Mouse (Mus musculus) forebrain, embryonic 13.5 days (tissue): ENCODE results near the gene Lmod2. TPM values are rescaled to one million over a fixed set of nuclear protein-coding genes. Genes with fewer than 3 reads are reported as not detected.

Experiments
- ATAC-seq: fragments of 200-750 bp; cut with Nextera tagmentation; 2 replicates; pipeline ENCODE4 v1.8.0; 2017
- H3K27ac ChIP-seq: fragments of 300-500 bp; sonication (generic); 2 replicates; pipeline ENCODE4 v1.5.1; 2015; ENCODE audit warnings: inconsistent platforms, mild to moderate bottlenecking, moderate library complexity
- H3K27me3 ChIP-seq: fragments of 300-500 bp; sonication (generic); 2 replicates; pipeline ENCODE4 v1.6.1; 2015; ENCODE audit warnings: mild to moderate bottlenecking, inconsistent platforms
- H3K36me3 ChIP-seq: fragments of 300-500 bp; sonication (generic); 2 replicates; pipeline ENCODE4 v1.6.1; 2015; ENCODE audit warnings: mild to moderate bottlenecking, inconsistent platforms; ENCODE audit not compliant: poor library complexity, severe bottlenecking
- H3K4me1 ChIP-seq: fragments of 300-500 bp; sonication (generic); 2 replicates; pipeline ENCODE4 v1.6.1; 2015; ENCODE audit warnings: inconsistent platforms
- H3K4me2 ChIP-seq: fragments of 300-500 bp; sonication (generic); 2 replicates; pipeline ENCODE4 v1.6.1; 2015; ENCODE audit warnings: inconsistent platforms, mild to moderate bottlenecking, moderate library complexity
- H3K4me3 ChIP-seq: fragments of 300-500 bp; sonication (generic); 2 replicates; pipeline ENCODE4 v1.5.1; 2015; ENCODE audit warnings: mild to moderate bottlenecking, inconsistent platforms
- H3K9ac ChIP-seq: fragments of 300-500 bp; sonication (generic); 2 replicates; pipeline ENCODE4 v1.6.1; 2015; ENCODE audit warnings: mild to moderate bottlenecking, inconsistent platforms
- H3K9me3 ChIP-seq: fragments of 300-500 bp; sonication (generic); replicated peaks from 2 replicates; pipeline ENCODE4 v1.6.1; 2016; ENCODE audit warnings: inconsistent platforms
- WGBS: fragments of 180-500 bp; shearing (Covaris S2); methylation state at CpG from one replicate; pipeline ENCODE4 v1.1.7; 2015; 5-methylcytosine and 5-hydroxymethylcytosine counted together
- polyA plus RNA-seq: library from polyadenylated mRNA; unstranded; fragments of >200 nt; fragmentation: Nextera tagmentation; extraction: Ambion mirVana; gene quantifications from 2 replicates; pipeline ENCODE4 v1.2.1, GENCODE M21; 2015

The Lmod2 gene
- polyA plus RNA-seq, 1 experiment from 2014 or later, result not detected

GRCm38 (mm10) chr6:24583456-24583855, 14.1 kb upstream of the Lmod2 start:
- no peaks in the 10 kb centered on the region for H3K4me1 ChIP-seq
- H3K4me3 ChIP-seq, result no peak overlapping the region
- H3K27ac ChIP-seq, result no peak overlapping the region
- no peak overlapping the region for H3K4me2 ChIP-seq
- no peaks in the 10 kb centered on the region for H3K27me3 ChIP-seq
- H3K9me3 ChIP-seq, result no peaks in the 10 kb centered on the region
- no peaks in the 10 kb centered on the region for H3K36me3 ChIP-seq
- no peak overlapping the region for H3K9ac ChIP-seq
- WGBS, result 86% methylated on average over 3 of the region's 3 CpGs
- no peak for ATAC-seq

DNA sequence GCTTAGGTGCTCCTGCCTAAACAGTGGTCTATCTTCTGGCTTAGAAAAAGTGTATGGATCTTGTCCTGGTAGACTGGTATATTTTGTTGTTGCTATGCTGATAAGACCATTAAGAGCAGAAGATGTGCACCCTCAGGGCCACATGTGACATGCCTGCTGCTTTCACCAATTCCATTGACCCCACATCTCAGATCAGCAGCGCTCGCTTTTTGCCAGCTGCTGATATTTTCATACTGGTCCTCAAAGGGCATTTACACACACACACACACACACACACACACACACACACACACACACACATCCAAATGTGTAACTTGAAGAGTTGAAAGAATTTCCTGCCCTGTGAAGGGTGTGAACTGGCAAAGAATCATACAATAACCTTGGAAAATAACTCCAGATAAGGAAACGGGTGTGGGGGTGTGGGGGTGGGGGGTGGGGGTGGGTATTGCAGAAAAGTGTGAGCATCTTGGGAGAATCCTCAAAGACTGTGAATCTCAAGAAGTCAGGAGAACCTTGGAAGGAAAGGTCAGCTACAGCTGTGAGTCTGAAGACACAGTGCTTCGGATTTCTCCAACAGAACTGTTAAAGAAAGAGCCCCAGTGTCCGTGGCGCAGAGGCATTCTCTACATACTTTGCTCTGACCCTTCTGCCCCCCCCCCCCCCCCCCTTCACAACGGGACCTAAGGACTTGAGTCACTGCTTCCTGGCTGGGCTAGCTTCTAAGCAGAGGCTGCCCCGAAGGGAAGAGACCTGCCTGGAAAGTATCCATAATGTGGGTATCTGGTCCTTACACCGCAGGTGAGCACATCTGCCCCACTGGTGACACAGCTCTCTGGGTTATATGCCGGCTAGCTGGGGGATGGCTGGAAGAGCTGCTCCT, 11.9 kb upstream of the Lmod2 start:
- Histone ChIP-seq H3K27me3 (no peaks in the 10 kb centered on the region), H3K9ac (no peak overlapping the region), H3K4me2 (no peak overlapping the region), H3K9me3 (no peaks in the 10 kb centered on the region), H3K36me3 (no peaks in the 10 kb centered on the region), H3K4me3 (no peak overlapping the region), H3K4me1 (no peaks in the 10 kb centered on the region), H3K27ac (no peak overlapping the region)
- 66% methylated on average over 10 of the region's 10 CpGs for WGBS
- ATAC-seq, result no peak

GRCm38 (mm10) chr6:24586885-24587284, 10.7 kb upstream of the Lmod2 start:
- no peaks in the 10 kb centered on the region for H3K27me3 ChIP-seq
- H3K9ac ChIP-seq, result no peak overlapping the region
- H3K4me2 ChIP-seq, result no peak overlapping the region
- WGBS, result 35% methylated on average over 3 of the region's 3 CpGs
- no peaks in the 10 kb centered on the region for H3K4me1 ChIP-seq
- no peaks in the 10 kb centered on the region for H3K36me3 ChIP-seq
- H3K27ac ChIP-seq, result no peak overlapping the region
- H3K4me3 ChIP-seq, result no peak overlapping the region
- no peaks in the 10 kb centered on the region for H3K9me3 ChIP-seq
- no peak for ATAC-seq

- Histone ChIP-seq H3K36me3 (no peaks in the 10 kb centered on the region), H3K4me1 (no peaks in the 10 kb centered on the region), H3K27ac (no peak overlapping the region), H3K9ac (no peak overlapping the region), H3K4me3 (no peak overlapping the region), H3K4me2 (no peak overlapping the region), H3K27me3 (no peaks in the 10 kb centered on the region), H3K9me3 (no peaks in the 10 kb centered on the region)
- no peak for ATAC-seq
- WGBS, result 81% methylated on average over 5 of the region's 5 CpGs
These were observed 7.3 kb upstream of the Lmod2 start for GRCm38 (mm10) chr6:24590282-24590681.

DNA sequence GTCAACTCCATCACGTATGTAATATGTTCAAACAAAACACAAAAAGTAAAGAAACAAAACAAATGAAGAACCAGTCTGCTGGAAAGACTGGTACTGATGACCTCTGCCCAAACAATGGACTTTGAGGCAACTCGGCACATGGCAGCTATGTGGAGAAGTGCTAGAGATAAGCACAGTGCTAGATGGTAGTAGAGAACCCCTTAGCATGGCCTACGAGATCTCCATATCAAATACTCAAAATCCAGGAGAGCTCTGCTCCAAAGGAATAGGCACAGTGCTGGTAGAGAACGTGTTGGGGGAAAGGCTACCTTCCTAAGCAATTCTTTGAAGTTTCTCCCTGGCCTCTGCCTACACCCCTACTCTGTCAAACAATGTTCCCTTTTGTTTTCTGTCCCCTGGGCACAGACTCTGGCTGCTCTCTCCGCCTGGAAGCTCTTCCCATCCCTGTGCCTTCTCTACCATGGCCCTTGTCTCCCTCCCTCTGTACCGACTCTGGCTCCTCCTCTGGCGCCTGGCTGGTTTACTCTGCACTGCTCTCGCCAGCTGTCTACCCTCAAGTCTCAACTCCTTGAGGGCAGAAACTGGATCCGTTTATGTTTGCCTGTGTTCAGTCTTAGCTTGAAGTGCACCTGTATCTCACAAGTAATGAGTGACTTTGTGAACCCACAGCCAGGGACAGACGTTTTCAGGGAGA, 5.9 kb upstream of the Lmod2 start:
- Histone ChIP-seq H3K4me1 (no peaks in the 10 kb centered on the region), H3K9ac (no peak overlapping the region), H3K4me2 (no peak overlapping the region), H3K36me3 (no peaks in the 10 kb centered on the region), H3K27me3 (no peaks in the 10 kb centered on the region), H3K27ac (no peak overlapping the region), H3K9me3 (no peaks in the 10 kb centered on the region), H3K4me3 (no peak overlapping the region)
- no peak for ATAC-seq
- 49% methylated on average over 10 of the region's 10 CpGs for WGBS

DNA sequence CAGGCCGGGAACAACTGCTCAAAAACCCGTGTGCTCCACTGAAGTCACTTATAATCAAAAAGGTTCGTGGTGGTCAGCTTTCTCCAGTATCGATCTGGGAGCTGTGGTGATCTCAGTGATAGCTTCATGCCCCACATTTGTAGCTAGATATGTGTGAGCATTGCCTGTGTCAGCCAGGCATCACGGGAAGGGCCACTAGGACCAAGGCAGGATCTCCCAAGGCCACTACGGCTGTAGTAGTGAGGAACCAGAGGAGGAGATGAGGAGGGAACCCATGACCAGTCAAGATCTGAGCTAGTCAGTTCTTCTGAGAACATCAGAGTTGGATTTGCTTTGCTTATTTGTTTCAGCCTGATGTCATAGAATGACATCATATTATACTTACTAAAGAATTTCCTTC, 1.6 kb downstream of the Lmod2 start:
- Histone ChIP-seq H3K4me1 (no peaks in the 10 kb centered on the region), H3K4me2 (no peak overlapping the region), H3K9ac (no peak overlapping the region), H3K36me3 (no peaks in the 10 kb centered on the region), H3K27me3 (no peaks in the 10 kb centered on the region), H3K9me3 (no peaks in the 10 kb centered on the region), H3K27ac (no peak overlapping the region), H3K4me3 (no peak overlapping the region)
- 97% methylated on average over 6 of the region's 6 CpGs for WGBS
- no peak for ATAC-seq

DNA sequence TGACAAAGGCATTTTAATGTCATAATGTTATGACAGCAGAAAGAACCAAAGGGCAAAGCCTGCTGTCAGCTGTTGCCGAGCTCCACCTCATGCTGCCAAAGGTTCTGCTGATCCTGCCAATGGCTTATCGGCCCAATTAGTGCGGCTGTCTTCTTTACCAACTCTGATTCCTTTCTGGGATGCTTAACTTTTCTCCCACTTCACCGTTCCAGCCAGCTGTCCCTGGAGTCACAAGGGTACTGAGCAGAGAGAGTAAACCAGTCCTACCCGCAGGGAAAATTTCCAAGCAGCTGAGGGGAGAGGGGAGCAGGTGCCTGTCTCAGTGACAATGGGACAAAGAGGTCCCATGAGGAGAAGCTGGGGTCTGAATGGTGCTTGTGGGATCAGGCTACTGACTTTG, 2.1 kb downstream of the Lmod2 start:
- Histone ChIP-seq H3K27me3 (no peaks in the 10 kb centered on the region), H3K4me2 (no peak overlapping the region), H3K4me1 (no peaks in the 10 kb centered on the region), H3K4me3 (no peak overlapping the region), H3K9ac (no peak overlapping the region), H3K9me3 (no peaks in the 10 kb centered on the region), H3K36me3 (no peaks in the 10 kb centered on the region), H3K27ac (no peak overlapping the region)
- ATAC-seq, result no peak
- 84% methylated on average over 5 of the region's 5 CpGs for WGBS

GRCm38 (mm10) chr6:24600134-24600533, 2.6 kb downstream of the Lmod2 start:
- H3K27ac ChIP-seq, result no peak overlapping the region
- no peaks in the 10 kb centered on the region for H3K36me3 ChIP-seq
- no peak overlapping the region for H3K4me2 ChIP-seq
- 89% methylated on average over 6 of the region's 6 CpGs for WGBS
- no peak overlapping the region for H3K9ac ChIP-seq
- no peaks in the 10 kb centered on the region for H3K9me3 ChIP-seq
- H3K4me1 ChIP-seq, result no peaks in the 10 kb centered on the region
- no peaks in the 10 kb centered on the region for H3K27me3 ChIP-seq
- H3K4me3 ChIP-seq, result no peak overlapping the region
- no peak for ATAC-seq

DNA sequence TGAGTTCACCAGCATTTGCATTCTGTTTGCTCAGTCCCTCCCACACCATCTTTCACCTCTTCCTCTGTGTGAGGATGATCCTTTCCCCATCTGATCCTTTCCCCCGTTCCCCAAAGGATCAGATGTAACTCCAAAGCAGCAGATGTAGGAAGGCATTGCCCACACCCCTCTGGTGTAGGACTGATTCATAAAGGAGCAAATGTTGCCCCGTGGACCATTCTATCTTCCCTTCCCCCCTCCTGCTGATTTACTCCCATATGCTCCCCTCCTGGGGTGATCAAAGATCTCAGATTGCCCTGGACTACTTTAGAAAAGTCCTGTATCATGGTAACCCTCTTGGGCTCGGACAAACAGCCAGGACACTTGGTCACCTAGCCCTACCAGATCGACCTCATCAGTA, 3.2 kb downstream of the Lmod2 start:
- Histone ChIP-seq H3K27me3 (no peaks in the 10 kb centered on the region), H3K4me1 (no peaks in the 10 kb centered on the region), H3K4me2 (no peak overlapping the region), H3K9ac (no peak overlapping the region), H3K9me3 (no peaks in the 10 kb centered on the region), H3K4me3 (no peak overlapping the region), H3K27ac (no peak overlapping the region), H3K36me3 (no peaks in the 10 kb centered on the region)
- WGBS, result 77% methylated on average over 4 of the region's 4 CpGs
- no peak for ATAC-seq

- Histone ChIP-seq H3K4me2 (no peak overlapping the region), H3K27me3 (no peaks in the 10 kb centered on the region), H3K27ac (no peak overlapping the region), H3K4me3 (no peak overlapping the region), H3K4me1 (no peaks in the 10 kb centered on the region), H3K9ac (no peak overlapping the region), H3K36me3 (no peaks in the 10 kb centered on the region), H3K9me3 (no peaks in the 10 kb centered on the region)
- 61% methylated on average over 1 of the region's 1 CpGs for WGBS
- ATAC-seq, result no peak
These were observed 4.1 kb downstream of the Lmod2 start for GRCm38 (mm10) chr6:24601668-24602067.

GRCm38 (mm10) chr6:24602351-24602750, 4.8 kb downstream of the Lmod2 start:
- no peak overlapping the region for H3K27ac ChIP-seq
- no peak for ATAC-seq

DNA sequence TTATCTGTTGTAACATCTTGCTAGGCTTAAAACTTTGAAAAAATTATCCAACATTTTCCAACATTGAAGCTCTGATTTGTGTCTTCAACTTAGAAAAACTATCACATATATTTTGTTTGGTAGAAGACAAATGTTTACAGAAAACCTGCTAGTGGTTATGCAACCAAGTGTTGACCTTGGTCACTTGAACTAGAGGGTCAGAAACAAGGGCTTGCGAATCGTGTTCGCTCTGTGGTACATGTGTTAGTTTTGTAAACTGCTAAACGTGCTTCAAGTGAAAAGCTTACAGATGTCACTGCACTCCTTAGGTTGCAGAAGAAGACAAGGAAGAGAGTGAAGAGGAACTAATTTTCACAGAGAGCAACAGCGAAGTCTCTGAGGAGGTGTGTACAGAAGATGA, 5.4 kb downstream of the Lmod2 start:
- no peak overlapping the region for H3K9ac ChIP-seq
- H3K27ac ChIP-seq, result no peak overlapping the region
- no peaks in the 10 kb centered on the region for H3K27me3 ChIP-seq
- ATAC-seq, result no peak
- no peaks in the 10 kb centered on the region for H3K36me3 ChIP-seq
- no peaks in the 10 kb centered on the region for H3K9me3 ChIP-seq
- no peak overlapping the region for H3K4me2 ChIP-seq
- no peak overlapping the region for H3K4me3 ChIP-seq
- no peaks in the 10 kb centered on the region for H3K4me1 ChIP-seq
- 91% methylated on average over 5 of the region's 5 CpGs for WGBS

More at GRCm38 (mm10) chr6:24602351-24602750, 4.8 kb downstream of the Lmod2 start:
- no peak overlapping the region for H3K4me3 ChIP-seq
- no peaks in the 10 kb centered on the region for H3K36me3 ChIP-seq
- no peak overlapping the region for H3K9ac ChIP-seq
- H3K27me3 ChIP-seq, result no peaks in the 10 kb centered on the region
- no peaks in the 10 kb centered on the region for H3K4me1 ChIP-seq
- H3K4me2 ChIP-seq, result no peak overlapping the region
- H3K9me3 ChIP-seq, result no peaks in the 10 kb centered on the region
- WGBS, result 81% methylated on average over 3 of the region's 3 CpGs
